Mouse (Mus musculus) neural tube, embryonic 15.5 days (tissue): ENCODE results near the gene Gm8653. TPM values are rescaled to one million over a fixed set of nuclear protein-coding genes. Genes with fewer than 3 reads are reported as not detected.
"Not testable (repeated sequence)": the region's sequence is repeated elsewhere in the genome, so short reads cannot be mapped to it uniquely, and the experiment has no call there.

Source experiments
- ATAC-seq: fragments of 200-750 bp; cut with Nextera tagmentation; 2 replicates; pipeline ENCODE4 v1.8.0; 2017; ENCODE audit warnings: mild to moderate bottlenecking, moderate TSS enrichment, moderate library complexity; ENCODE audit not compliant: low FRiP score
- H3K27ac ChIP-seq: fragments of 300-500 bp; sonication (generic); replicated peaks from 2 replicates; pipeline ENCODE4 v1.5.1; 2015; ENCODE audit warnings: mild to moderate bottlenecking, inconsistent platforms
- H3K27me3 ChIP-seq: fragments of 300-500 bp; sonication (generic); replicated peaks from 2 replicates; pipeline ENCODE4 v1.6.1; 2015; ENCODE audit warnings: inconsistent platforms
- H3K36me3 ChIP-seq: fragments of 300-500 bp; sonication (generic); 2 replicates; pipeline ENCODE4 v1.6.1; 2015; ENCODE audit warnings: inconsistent platforms
- H3K4me1 ChIP-seq: fragments of 300-500 bp; sonication (generic); 2 replicates; pipeline ENCODE4 v1.6.1; 2015; ENCODE audit warnings: inconsistent platforms
- H3K4me2 ChIP-seq: fragments of 300-500 bp; sonication (generic); 2 replicates; pipeline ENCODE4 v1.6.1; 2015; ENCODE audit warnings: inconsistent platforms, mild to moderate bottlenecking, moderate library complexity
- H3K4me3 ChIP-seq: fragments of 300-500 bp; sonication (generic); replicated peaks from 2 replicates; pipeline ENCODE4 v1.5.1; 2015; ENCODE audit warnings: mild to moderate bottlenecking, inconsistent platforms
- H3K9ac ChIP-seq: fragments of 300-500 bp; sonication (generic); replicated peaks from 2 replicates; pipeline ENCODE4 v1.6.1; 2015; ENCODE audit warnings: mild to moderate bottlenecking, inconsistent platforms
- H3K9me3 ChIP-seq: fragments of 300-500 bp; sonication (generic); replicated peaks from 2 replicates; pipeline ENCODE4 v1.6.1; 2016; ENCODE audit warnings: inconsistent platforms
- WGBS: fragments of 180-500 bp; shearing (Covaris S2); methylation state at CpG from one replicate; pipeline ENCODE4 v1.1.7; 2015; ENCODE audit warnings: mixed read lengths; 5-methylcytosine and 5-hydroxymethylcytosine counted together
- polyA plus RNA-seq: library from polyadenylated mRNA; unstranded; fragments of >200 nt; fragmentation: Nextera tagmentation; extraction: Ambion mirVana; gene quantifications from 2 replicates; pipeline ENCODE4 v1.2.1, GENCODE M21; 2015

Gene Gm8653
- polyA plus RNA-seq: not detected in 2 replicates

DNA sequence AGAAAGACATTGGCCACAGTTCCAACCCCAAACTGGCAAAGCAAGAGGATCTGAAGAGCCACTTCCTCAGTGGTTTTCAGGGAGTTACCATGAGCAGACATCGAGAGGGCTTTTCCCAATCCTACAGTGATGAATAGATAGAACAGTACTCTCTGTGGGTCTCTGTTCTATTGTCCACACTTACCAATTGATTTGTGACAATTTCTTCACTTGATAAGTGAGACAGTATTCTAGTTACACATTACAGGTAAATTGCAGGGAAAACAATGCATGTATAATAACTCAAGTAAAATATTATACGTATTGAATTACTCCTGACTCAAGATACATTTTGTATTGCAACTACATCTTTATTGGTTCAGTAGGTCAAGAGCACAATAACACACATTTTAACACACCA, at the start of gene Gm8653:
Gene Gm8653 (minus strand): TSS at position 101 of the 400 bp plus-strand sequence.
- not testable (repeated sequence) for H3K9me3 ChIP-seq, H3K27me3 ChIP-seq, ATAC-seq, H3K4me2 ChIP-seq, H3K27ac ChIP-seq, H3K36me3 ChIP-seq, H3K4me1 ChIP-seq, H3K4me3 ChIP-seq, H3K9ac ChIP-seq
- no CpG with 5 or more reads among the region's 2 CpGs for WGBS

- ATAC-seq, H3K4me1 ChIP-seq, H3K36me3 ChIP-seq, H3K27me3 ChIP-seq, H3K27ac ChIP-seq, H3K4me3 ChIP-seq, H3K9me3 ChIP-seq, H3K9ac ChIP-seq, H3K4me2 ChIP-seq: not testable (repeated sequence)
- 41% methylated on average over 2 of the region's 2 CpGs for WGBS
Measured at GRCm38 (mm10) chr7:22229384-22229783, 28.3 kb upstream of the Gm8653 start, which contains the start of gene Gm8453. Gene Gm8453, minus strand, starts transcription at chr7:22229484.

GRCm38 (mm10) chr7:22189077-22189476, 12.0 kb downstream of the Gm8653 start, which contains the start of gene Vmn1r143:
Gene Vmn1r143, plus strand, starts transcription at chr7:22189377.
- not testable (repeated sequence) for H3K36me3 ChIP-seq, H3K4me3 ChIP-seq, H3K27ac ChIP-seq, ATAC-seq, H3K4me2 ChIP-seq, H3K27me3 ChIP-seq, H3K9ac ChIP-seq, H3K9me3 ChIP-seq, H3K4me1 ChIP-seq
- WGBS: no CpG with 5 or more reads among the region's 3 CpGs

GRCm38 (mm10) chr7:22163935-22164334, 37.1 kb downstream of the Gm8653 start, which contains the start of gene Vmn1r142:
Gene Vmn1r142, minus strand, starts transcription at chr7:22164035.
- not testable (repeated sequence) for H3K4me1 ChIP-seq, H3K9ac ChIP-seq, H3K27me3 ChIP-seq, H3K4me3 ChIP-seq, ATAC-seq, H3K9me3 ChIP-seq, H3K4me2 ChIP-seq, H3K27ac ChIP-seq, H3K36me3 ChIP-seq
- no CpG with 5 or more reads among the region's 3 CpGs for WGBS

Other genes with a start within 250 kb of the Gm8653 start
- gene Vmn1r137, start 206.7 kb downstream of the Gm8653 start, polyA plus RNA-seq: not detected in 2 replicates
- not detected in 2 replicates for gene Vmn1r138, start 172.4 kb downstream of the Gm8653 start, polyA plus RNA-seq
- not detected in 2 replicates for gene Gm6176, start 145.0 kb downstream of the Gm8653 start, polyA plus RNA-seq
- not detected in 2 replicates for gene Vmn1r139, start 132.2 kb downstream of the Gm8653 start, polyA plus RNA-seq
- gene Gm16451, start 83.0 kb downstream of the Gm8653 start, polyA plus RNA-seq: not detected in 2 replicates
- not detected in 2 replicates for gene Gm10666, start 66.5 kb downstream of the Gm8653 start, polyA plus RNA-seq
- not detected in 2 replicates for gene Vmn1r142, start 37.2 kb downstream of the Gm8653 start, polyA plus RNA-seq
- not detected in 2 replicates for gene Vmn1r143, start 11.9 kb downstream of the Gm8653 start, polyA plus RNA-seq
- not detected in 2 replicates for gene Gm8453, start 28.2 kb upstream of the Gm8653 start, polyA plus RNA-seq
- gene Gm4187, start 128.5 kb upstream of the Gm8653 start, polyA plus RNA-seq: not detected in 2 replicates
- not detected in 2 replicates for gene Gm8660, start 169.8 kb upstream of the Gm8653 start, polyA plus RNA-seq
- gene Vmn1r148, start 212.3 kb upstream of the Gm8653 start, polyA plus RNA-seq: not detected in 2 replicates
- gene Vmn1r149, start 237.0 kb upstream of the Gm8653 start, polyA plus RNA-seq: not detected in 2 replicates